Mouse (Mus musculus) adrenal gland, postnatal 10 days (tissue): ENCODE results near the gene Hsd17b12. TPM values are rescaled to one million over a fixed set of nuclear protein-coding genes. Genes with fewer than 3 reads are reported as not detected.
A peak's percentile ranks its signal among the peaks of the same experiment; 100 is the strongest.

ENCODE experiments used
- DNase-seq: peaks from one replicate; pipeline ENCODE4 v3.0.0; 2021; ENCODE audit warnings: mixed read lengths
- total RNA-seq, 2 experiments: library from RNA; stranded (reverse); gene quantifications; 2 replicates each; pipeline ENCODE4 v1.2.3; 2021

Hsd17b12 gene
- total RNA-seq, 2 experiments from 2014 or later = 151 to 164 TPM

DNA sequence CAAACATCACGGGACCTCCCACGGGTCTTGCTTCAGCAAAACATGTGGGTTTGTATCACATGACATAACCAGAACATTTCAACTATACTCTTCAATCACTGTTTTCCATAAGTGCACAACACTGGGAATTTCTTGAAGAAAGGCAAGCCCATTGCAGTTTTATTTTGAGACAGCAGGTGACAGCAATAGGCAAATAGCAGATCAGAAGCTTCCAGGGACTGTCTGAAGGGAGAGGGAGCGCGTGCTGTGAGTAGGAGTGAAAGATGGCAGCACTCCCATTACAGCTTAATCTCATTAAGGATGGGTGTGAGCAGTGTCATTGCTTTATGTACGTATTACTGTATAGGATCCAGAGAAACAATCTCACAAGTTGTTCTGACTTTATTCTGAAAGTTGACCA is 88.3 kb downstream of the Hsd17b12 start:
- DNase-seq = no peak

- no peak for DNase-seq
These were observed 91.1 kb downstream of the Hsd17b12 start for GRCm38 (mm10) chr2:94066540-94067135.

- no peak for DNase-seq
These were observed 91.6 kb downstream of the Hsd17b12 start for GRCm38 (mm10) chr2:94066120-94066519.

DNA sequence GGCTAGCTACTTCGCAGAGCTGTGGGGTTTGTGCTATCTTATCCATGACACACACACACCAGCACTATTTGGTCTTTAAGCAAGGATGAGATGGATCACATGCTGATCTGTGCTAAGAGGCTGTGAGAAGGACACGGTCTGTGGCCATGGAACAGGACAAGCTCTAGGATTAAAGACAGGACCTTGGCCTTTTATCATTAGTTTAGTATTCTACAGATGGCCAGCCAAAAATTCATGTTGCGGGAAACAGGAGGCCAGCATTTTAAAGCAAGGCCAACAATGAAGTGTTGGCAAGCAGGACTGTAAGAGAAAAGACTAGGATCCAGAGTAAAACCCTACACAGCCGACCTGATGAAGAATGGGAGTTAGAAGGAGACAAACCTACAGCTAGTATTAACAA is 95.0 kb downstream of the Hsd17b12 start:
- peak; percentile 15 for DNase-seq

DNA sequence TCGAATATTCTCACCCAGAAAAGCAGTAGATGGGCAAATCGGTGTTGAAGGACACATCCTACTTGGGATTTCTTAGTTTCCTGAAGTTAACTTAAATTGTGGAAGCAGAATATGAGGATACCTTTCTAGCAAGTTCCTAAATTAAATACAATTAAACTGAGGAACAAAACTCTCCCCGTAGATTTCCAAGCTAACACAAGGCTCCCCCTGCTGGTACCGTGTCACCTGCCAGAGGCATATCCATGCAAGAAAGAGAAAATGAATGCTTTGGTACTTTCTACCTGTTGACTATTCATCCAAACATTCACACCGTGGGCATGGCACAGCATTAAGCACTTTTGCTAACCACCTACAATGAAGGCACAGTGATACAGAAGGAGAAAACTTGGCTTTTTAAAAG is 98.3 kb downstream of the Hsd17b12 start:
- peak; percentile 58 for DNase-seq

DNA sequence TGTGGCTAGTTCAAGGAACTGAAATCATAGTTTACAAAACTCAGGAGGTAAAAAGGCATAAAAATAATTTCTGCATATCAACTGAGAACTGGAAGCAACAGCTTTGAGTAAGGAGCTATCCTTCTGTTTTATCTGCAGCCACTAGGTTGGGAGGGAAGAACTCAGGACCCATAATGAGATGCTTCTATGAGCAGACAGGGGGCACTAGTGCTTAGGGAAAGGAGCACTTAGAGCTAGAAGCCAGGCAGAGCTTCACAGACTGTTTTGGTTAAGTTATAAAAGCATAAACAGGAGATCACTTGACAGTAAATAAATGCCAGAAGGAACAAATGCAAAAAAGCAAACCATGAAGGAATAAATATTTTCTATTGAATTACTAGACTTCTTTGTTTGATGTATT is 103.0 kb downstream of the Hsd17b12 start:
- DNase-seq = peak; percentile 49

DNA sequence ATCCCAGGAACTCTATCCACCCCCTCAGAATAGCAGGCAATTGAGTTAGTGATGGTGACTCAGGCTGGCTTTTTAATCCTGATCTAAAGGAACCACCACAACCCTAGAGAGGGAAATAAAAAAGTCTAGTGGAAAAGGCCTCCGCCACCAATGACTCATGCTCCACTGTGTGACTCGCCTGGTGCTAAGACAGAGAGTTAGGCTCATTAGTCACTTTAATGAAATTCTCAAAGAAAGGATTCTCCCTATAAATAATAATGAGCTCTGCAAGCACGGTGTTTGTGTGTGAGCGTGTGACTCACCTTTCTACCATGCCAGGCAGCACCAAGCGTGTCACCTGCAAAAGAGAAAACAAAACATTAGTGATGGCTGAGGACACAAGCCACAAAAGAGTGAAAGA is 105.8 kb downstream of the Hsd17b12 start:
- DNase-seq = no peak

DNA sequence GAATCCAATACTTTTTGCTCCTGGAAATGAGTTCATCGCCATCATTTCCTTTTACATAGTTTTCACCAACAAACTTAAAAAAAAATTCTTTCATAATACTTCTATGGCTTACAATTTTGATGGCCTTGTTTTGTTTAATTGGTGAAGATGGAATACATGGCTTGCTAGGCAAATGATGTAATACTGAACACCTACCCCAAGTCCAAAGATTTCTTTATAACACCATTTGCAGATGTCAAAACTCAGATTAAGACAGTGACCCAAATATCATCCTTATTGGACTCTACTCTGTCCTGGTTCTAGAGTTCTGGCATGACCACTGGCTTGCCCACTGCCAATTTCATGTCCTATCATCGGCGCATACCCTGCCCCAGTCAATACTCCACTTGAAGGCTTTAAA is 106.9 kb downstream of the Hsd17b12 start:
- no peak for DNase-seq

GRCm38 (mm10) chr2:94049471-94050176 is 108.1 kb downstream of the Hsd17b12 start:
- no peak for DNase-seq

GRCm38 (mm10) chr2:94048733-94049470 is 108.9 kb downstream of the Hsd17b12 start:
- DNase-seq = no peak

GRCm38 (mm10) chr2:94048271-94048670 is 109.5 kb downstream of the Hsd17b12 start:
- DNase-seq = no peak

- no peak for DNase-seq
These were observed 112.2 kb downstream of the Hsd17b12 start for GRCm38 (mm10) chr2:94045411-94046090.

GRCm38 (mm10) chr2:94044174-94044573 is 113.6 kb downstream of the Hsd17b12 start:
- no peak for DNase-seq

GRCm38 (mm10) chr2:94043662-94044061 is 114.1 kb downstream of the Hsd17b12 start:
- no peak for DNase-seq

DNA sequence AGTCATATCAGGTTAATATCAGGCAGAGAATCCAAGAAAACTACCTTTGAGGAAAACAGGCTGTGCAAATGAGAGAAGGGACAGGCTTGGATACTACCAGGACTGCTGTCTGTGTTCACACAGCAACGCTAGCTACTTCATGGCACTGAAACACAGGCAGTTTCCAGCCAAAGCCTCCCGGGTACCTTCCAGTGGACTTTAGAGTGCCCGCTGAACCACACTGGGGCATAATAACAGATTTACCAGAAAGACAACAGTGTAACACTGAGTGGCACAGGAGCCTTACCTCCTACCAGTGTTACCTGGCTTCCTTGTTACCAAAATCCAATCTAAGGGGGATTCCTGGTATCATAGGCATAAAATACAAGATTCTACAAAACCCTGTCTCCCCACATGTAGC is 115.3 kb downstream of the Hsd17b12 start:
- DNase-seq = no peak

DNA sequence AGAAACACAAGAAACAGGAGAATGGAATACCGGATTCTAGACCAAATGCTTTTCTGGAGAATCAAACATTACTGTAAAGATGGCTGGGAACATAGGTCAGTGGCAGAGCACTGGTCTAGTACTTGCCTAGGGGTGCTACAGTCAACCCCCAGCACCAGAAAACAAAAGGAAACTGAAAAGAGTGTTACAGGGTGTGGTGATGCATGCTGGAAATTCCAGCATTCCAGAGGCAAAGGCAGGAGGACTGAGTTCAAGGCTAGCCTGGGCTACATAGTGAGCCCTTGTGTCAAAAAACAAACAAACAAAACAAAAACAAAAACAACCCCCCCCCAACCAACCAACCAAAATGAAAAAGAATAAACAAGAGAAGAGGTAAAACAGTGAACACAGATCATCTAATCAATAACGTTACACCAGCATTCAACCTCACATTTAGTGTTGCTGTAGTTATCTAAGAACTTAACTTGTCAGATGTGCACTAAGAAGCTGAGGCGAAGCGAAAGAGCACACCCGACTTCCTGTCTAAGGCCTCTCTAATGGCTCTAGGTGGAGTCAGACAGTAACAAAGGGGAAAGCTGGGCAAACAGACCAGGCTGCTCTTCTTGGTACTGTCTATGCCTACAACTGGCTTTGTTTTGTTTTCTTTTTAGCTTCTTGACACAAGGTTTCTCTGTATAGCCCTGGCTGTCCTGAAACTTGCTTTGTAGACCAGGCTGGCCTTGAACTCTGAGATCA is 117.2 kb downstream of the Hsd17b12 start:
- no peak for DNase-seq

- DNase-seq = peak; percentile 79
These were observed 122.1 kb downstream of the Hsd17b12 start for GRCm38 (mm10) chr2:94035428-94036331.

DNA sequence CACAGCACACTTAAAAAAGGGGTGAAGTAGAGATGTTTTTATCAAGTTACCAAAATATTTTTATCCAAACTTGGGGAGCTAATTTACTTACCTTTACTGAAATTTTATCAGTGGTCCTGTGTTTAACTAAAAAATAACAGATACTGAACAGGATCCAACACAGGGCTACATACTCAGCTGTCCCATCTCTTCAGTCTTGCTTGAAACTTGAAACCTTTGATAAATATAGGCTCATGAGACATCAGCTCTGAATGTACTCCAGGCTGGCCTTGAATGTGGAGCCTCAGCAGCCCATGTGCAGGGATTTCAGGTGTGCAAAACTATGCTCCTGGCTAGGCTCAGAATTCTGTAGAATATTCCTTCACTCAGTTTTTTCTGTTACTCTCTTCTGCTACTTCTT is 127.2 kb downstream of the Hsd17b12 start:
- no peak for DNase-seq

- DNase-seq = no peak
These were observed 133.1 kb downstream of the Hsd17b12 start for GRCm38 (mm10) chr2:94024637-94025036.

- peak; percentile 97 for DNase-seq
These were observed 147.2 kb downstream of the Hsd17b12 start, which contains the start of gene Alkbh3 for GRCm38 (mm10) chr2:94010335-94011291. Gene Alkbh3 (minus strand): TSS chr2:94010807.
